Mouse (Mus musculus): ENCODE data around the gene Cog3. TPM values are rescaled to one million over a fixed set of nuclear protein-coding genes. Genes with fewer than 3 reads are reported as not detected.

Cog3 gene
- polyA plus RNA-seq, 1 experiment from 2014 or later: 24.8 TPM

DNA sequence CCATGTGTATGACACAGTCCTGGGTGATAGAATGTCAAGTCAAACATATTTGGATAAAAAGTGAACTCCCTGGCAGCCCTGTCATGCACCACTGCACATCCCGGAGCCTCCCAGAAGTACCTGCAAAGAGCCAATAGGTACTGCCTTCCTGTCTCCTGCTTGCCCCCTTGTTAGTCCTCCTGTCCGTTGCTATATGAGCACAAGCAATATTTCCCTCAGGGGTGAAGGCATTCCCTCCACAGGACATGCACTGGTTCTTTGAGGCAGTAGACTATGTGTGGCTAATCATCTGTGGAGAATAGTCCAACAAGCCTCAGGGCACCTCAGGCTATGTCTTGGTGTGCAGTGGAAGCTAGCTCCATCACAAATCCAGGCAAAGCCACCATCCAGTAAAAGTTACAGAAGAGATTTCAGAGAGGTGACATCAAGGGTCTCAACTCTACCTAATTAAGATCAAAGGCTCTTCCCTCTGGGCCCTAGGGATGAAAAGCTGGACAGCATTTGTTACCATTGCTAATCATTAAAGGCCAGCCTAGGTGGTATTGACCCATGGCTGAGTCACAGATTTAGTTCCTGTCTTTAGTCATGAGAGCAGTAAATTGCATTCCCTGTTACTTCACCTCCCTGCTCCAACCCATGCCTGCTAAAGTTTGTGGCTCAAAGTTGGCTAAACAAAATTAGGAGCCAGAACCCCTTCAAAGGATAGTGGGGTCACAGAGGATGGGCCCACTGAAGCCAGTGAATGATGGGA is 88.7 kb downstream of the Cog3 start:
- ATAC-seq (ENCODE audit: low FRiP score): no peak
- no peaks in the 10 kb centered on the region for H3K4me1 ChIP-seq
- H3K4me2 ChIP-seq (replicated peaks): no peak overlapping the region
- H3K36me3 ChIP-seq: no peaks in the 10 kb centered on the region
- H3K9ac ChIP-seq: no peak overlapping the region
- H3K4me3 ChIP-seq: no peak overlapping the region
- no peak overlapping the region for H3K27ac ChIP-seq
- no peaks in the 10 kb centered on the region for H3K27me3 ChIP-seq
- WGBS: 79% methylated on average over 2 of the region's 2 CpGs
- no peaks in the 10 kb centered on the region for H3K9me3 ChIP-seq (replicated peaks)

- no peaks in the 10 kb centered on the region for H3K27me3 ChIP-seq
- no peak overlapping the region for H3K4me2 ChIP-seq (replicated peaks)
- 54% methylated on average over 8 of the region's 8 CpGs for WGBS
- no peak overlapping the region for H3K27ac ChIP-seq
- H3K36me3 ChIP-seq: no peaks in the 10 kb centered on the region
- no peak overlapping the region for H3K4me3 ChIP-seq
- H3K9ac ChIP-seq: no peak overlapping the region
- H3K9me3 ChIP-seq (replicated peaks): no peaks in the 10 kb centered on the region
- ATAC-seq (ENCODE audit: low FRiP score): no peak
- no peaks in the 10 kb centered on the region for H3K4me1 ChIP-seq
Observed at GRCm38 (mm10) chr14:75661548-75661947, 92.8 kb downstream of the Cog3 start.

- WGBS: 82% methylated on average over 6 of the region's 6 CpGs
- no peak for ATAC-seq (ENCODE audit: low FRiP score)
- H3K4me3 ChIP-seq: no peak overlapping the region
- H3K9me3 ChIP-seq (replicated peaks): no peaks in the 10 kb centered on the region
- H3K27me3 ChIP-seq: no peaks in the 10 kb centered on the region
- no peaks in the 10 kb centered on the region for H3K36me3 ChIP-seq
- no peaks in the 10 kb centered on the region for H3K4me1 ChIP-seq
- H3K27ac ChIP-seq: no peak overlapping the region
- no peak overlapping the region for H3K4me2 ChIP-seq (replicated peaks)
- H3K9ac ChIP-seq: no peak overlapping the region
Observed at GRCm38 (mm10) chr14:75660936-75661335, 93.4 kb downstream of the Cog3 start.

Other genes with a start within 250 kb of the Cog3 start
- gene Spert, start 161.4 kb downstream of the Cog3 start, polyA plus RNA-seq (2016; fragmentation: Nextera tagmentation; extraction: Ambion mirVana): not detected in 2 replicates
- not detected in 2 replicates for gene Erich6b, start 112.3 kb downstream of the Cog3 start, polyA plus RNA-seq (2016; fragmentation: Nextera tagmentation; extraction: Ambion mirVana)
- 7.8 and 9.3 TPM in 2 replicates for gene Slc25a30, start 32.5 kb upstream of the Cog3 start, polyA plus RNA-seq (2016; fragmentation: Nextera tagmentation; extraction: Ambion mirVana)
- 873 and 904 TPM in 2 replicates for gene Tpt1, start 90.6 kb upstream of the Cog3 start, polyA plus RNA-seq (2016; fragmentation: Nextera tagmentation; extraction: Ambion mirVana)
- 1.2 and 1.7 TPM in 2 replicates for gene Kctd4, start 200.5 kb upstream of the Cog3 start, polyA plus RNA-seq (2016; fragmentation: Nextera tagmentation; extraction: Ambion mirVana)

Measured in hindbrain, embryonic 12.5 days (tissue).